17 mouse cellular contexts compared by ENCODE assay signal in genomic region chr10:7840353-7840733, GRCm38 (mm10). TPM values are rescaled to one million over a fixed set of nuclear protein-coding genes. Genes with fewer than 3 reads are reported as not detected.
"Had no signal": no experiment of that assay in that cellular context is flagged by ENCODE, and none has a peak within 500 bp of the region (broad histone marks: within the 10 kb centered on the region; RNA-seq: fewer than 3 reads in every experiment).

No protein-coding gene starts in this region.

- H3K36me3 ChIP-seq: embryonic facial prominence, embryonic 10.5 days; embryonic facial prominence, embryonic 12.5 days; embryonic facial prominence, embryonic 13.5 days; embryonic facial prominence, embryonic 15.5 days; forebrain, embryonic 10.5 days; forebrain, embryonic 12.5 days; forebrain, embryonic 15.5 days; heart, embryonic 10.5 days had no signal

- DNase-seq: cerebellum, adult 9-10 months; embryo, embryonic 11 days; forebrain, postnatal 0 days; gastrocnemius, postnatal 14 days had no signal

- H3K9ac ChIP-seq: embryonic facial prominence, embryonic 12.5 days; embryonic facial prominence, embryonic 13.5 days; embryonic facial prominence, embryonic 15.5 days; forebrain, embryonic 12.5 days; forebrain, embryonic 13.5 days; forebrain, embryonic 15.5 days; forebrain, postnatal 0 days had no signal

- H3K27ac ChIP-seq: embryonic facial prominence, embryonic 10.5 days; embryonic facial prominence, embryonic 12.5 days; embryonic facial prominence, embryonic 13.5 days; embryonic facial prominence, embryonic 15.5 days; forebrain, embryonic 10.5 days; forebrain, embryonic 12.5 days; forebrain, embryonic 13.5 days; forebrain, embryonic 15.5 days had no signal

- H3K4me2 ChIP-seq: embryonic facial prominence, embryonic 12.5 days; embryonic facial prominence, embryonic 13.5 days; embryonic facial prominence, embryonic 15.5 days; forebrain, embryonic 12.5 days; forebrain, embryonic 13.5 days; forebrain, embryonic 15.5 days had no signal

- H3K4me3 ChIP-seq: embryonic facial prominence, embryonic 10.5 days; embryonic facial prominence, embryonic 12.5 days; embryonic facial prominence, embryonic 13.5 days; embryonic facial prominence, embryonic 15.5 days; erythroblast, embryonic 14.5 days; forebrain, embryonic 10.5 days; forebrain, embryonic 12.5 days; forebrain, embryonic 13.5 days; forebrain, embryonic 15.5 days; heart, adult 2 months; heart, embryonic 10.5 days had no signal

- H3K27me3 ChIP-seq: embryonic facial prominence, embryonic 12.5 days; embryonic facial prominence, embryonic 13.5 days; embryonic facial prominence, embryonic 15.5 days; forebrain, embryonic 12.5 days; forebrain, embryonic 13.5 days; forebrain, embryonic 15.5 days had no signal

- H3K9me3 ChIP-seq: embryonic facial prominence, embryonic 10.5 days; embryonic facial prominence, embryonic 12.5 days; embryonic facial prominence, embryonic 13.5 days; embryonic facial prominence, embryonic 15.5 days; forebrain, embryonic 10.5 days; forebrain, embryonic 12.5 days; forebrain, embryonic 13.5 days; forebrain, embryonic 15.5 days; heart, embryonic 10.5 days had no signal

- H3K4me1 ChIP-seq: embryonic facial prominence, embryonic 15.5 days; forebrain, embryonic 10.5 days; forebrain, embryonic 12.5 days; forebrain, embryonic 13.5 days had no signal

- ATAC-seq: forebrain, embryonic 13.5 days; forebrain, embryonic 15.5 days; forebrain, embryonic 16.5 days; forebrain, postnatal 0 days had no signal

RNA-seq across cellular contexts. Expression of gene Zc3h12d, which starts 8.1 kb away (rescaled TPM):
- total RNA-seq: gastrocnemius, postnatal 14 days had no signal
- polyA plus RNA-seq: erythroblast, embryonic 14.5 days; forebrain, embryonic 12.5 days; forebrain, embryonic 13.5 days; forebrain, embryonic 14.5 days had no signal
